In the genomic region with DNA sequence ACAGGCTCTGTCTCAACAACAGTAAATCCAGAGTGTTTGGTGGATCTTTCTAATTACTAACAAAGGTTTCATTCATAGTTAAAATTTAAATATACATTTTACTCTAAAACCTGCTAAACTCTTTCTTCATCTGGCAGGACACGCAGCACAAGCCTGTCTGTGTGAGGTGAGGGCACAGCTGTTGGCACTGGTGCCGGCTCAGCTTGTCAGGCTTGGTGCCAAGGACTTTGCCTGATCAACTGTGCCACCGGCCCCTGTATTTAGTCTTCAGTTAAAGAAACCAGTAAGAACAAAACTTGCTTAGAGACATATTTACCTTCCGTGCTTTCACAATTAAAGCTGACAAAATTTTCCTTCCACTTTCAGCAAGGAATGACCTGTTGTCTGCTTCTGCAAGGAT, we compare ENCODE assay signal across 13 mouse cellular contexts. TPM values are rescaled to one million over a fixed set of nuclear protein-coding genes. Genes with fewer than 3 reads are reported as not detected.
DNase-seq lines count a peak whose midpoint lies in the region; ATAC-seq and TF ChIP-seq lines count a peak whose summit lies in the region.
"Had no signal": no experiment of that assay in that cellular context is flagged by ENCODE, and none has a peak within 500 bp of the region (broad histone marks: within the 10 kb centered on the region; RNA-seq: fewer than 3 reads in every experiment).

No protein-coding gene starts in this region.

- ATAC-seq in heart, embryonic 12.5 days (ENCODE audit: insufficient number of reproducible peaks, low FRiP score) = no peak
- no peak for ATAC-seq in midbrain, postnatal 0 days (ENCODE audit: low FRiP score)
- no peak for ATAC-seq in midbrain, embryonic 14.5 days (ENCODE audit: low FRiP score, low TSS enrichment)

- H3K27me3 ChIP-seq in heart, embryonic 12.5 days (replicated peaks) = no peaks in the 10 kb centered on the region
- no peaks in the 10 kb centered on the region for H3K27me3 ChIP-seq in midbrain, postnatal 0 days (ENCODE audit: insufficient read depth, low read length)
- no peaks in the 10 kb centered on the region for H3K27me3 ChIP-seq in midbrain, embryonic 14.5 days (ENCODE audit: control insufficient read depth, insufficient read depth, low read length)
- H3K27me3 ChIP-seq: heart, embryonic 15.5 days had no signal

- no peak overlapping the region for H3K27ac ChIP-seq in heart, embryonic 12.5 days (ENCODE audit: poor library complexity, severe bottlenecking)
- H3K27ac ChIP-seq in midbrain, postnatal 0 days (ENCODE audit: low read depth, low read length) = no peak overlapping the region
- no peak overlapping the region for H3K27ac ChIP-seq in midbrain, embryonic 14.5 days (replicated peaks; ENCODE audit: low read depth, low read length)
- H3K27ac ChIP-seq: heart, embryonic 15.5 days; liver, embryonic 14.5 days had no signal

- H3K4me2 ChIP-seq in heart, embryonic 12.5 days = no peak overlapping the region
- H3K4me2 ChIP-seq in midbrain, postnatal 0 days (ENCODE audit: low read depth, low read length, poor library complexity, severe bottlenecking) = no peak overlapping the region
- H3K4me2 ChIP-seq in midbrain, embryonic 14.5 days (ENCODE audit: low read length) = no peak overlapping the region
- H3K4me2 ChIP-seq: heart, embryonic 15.5 days had no signal

- no peaks in the 10 kb centered on the region for H3K9me3 ChIP-seq in heart, embryonic 12.5 days (replicated peaks)
- H3K9me3 ChIP-seq in midbrain, postnatal 0 days (ENCODE audit: low read length) = no peaks in the 10 kb centered on the region
- H3K9me3 ChIP-seq in midbrain, embryonic 14.5 days (ENCODE audit: control insufficient read depth, low read length) = no peaks in the 10 kb centered on the region
- H3K9me3 ChIP-seq: G1E; heart, embryonic 15.5 days had no signal

- peak; percentile 93 for DNase-seq in heart, adult 11 months
- DNase-seq in midbrain, postnatal 0 days (ENCODE audit: low spot score) = peak; percentile 45
- DNase-seq in midbrain, embryonic 14.5 days = no peak
- DNase-seq in heart, adult 8-10 months (ENCODE audit: low spot score) = peak; percentile 36
- DNase-seq in kidney, postnatal 36 days = peak; percentile 54 to 72
- DNase-seq in thymus, postnatal 4 days = no peak
- no peak for DNase-seq in lung, postnatal 4 days
- DNase-seq: B cell, adult 2 months had no signal

- no peak for TF ChIP-seq CTCF in midbrain, postnatal 0 days (IDR thresholded peaks at IDR 0.05)

- no peak overlapping the region for H3K4me3 ChIP-seq in heart, embryonic 12.5 days
- no peak overlapping the region for H3K4me3 ChIP-seq in midbrain, postnatal 0 days (ENCODE audit: low read depth, low read length)
- no peak overlapping the region for H3K4me3 ChIP-seq in midbrain, embryonic 14.5 days (replicated peaks; ENCODE audit: low read depth, low read length)
- H3K4me3 ChIP-seq: heart, embryonic 15.5 days had no signal

- no peak overlapping the region for H3K9ac ChIP-seq in heart, embryonic 12.5 days
- no peak overlapping the region for H3K9ac ChIP-seq in midbrain, postnatal 0 days (replicated peaks; ENCODE audit: low read length, poor library complexity, severe bottlenecking)
- no peak overlapping the region for H3K9ac ChIP-seq in midbrain, embryonic 14.5 days (replicated peaks; ENCODE audit: low read length)
- H3K9ac ChIP-seq: heart, embryonic 15.5 days; liver, embryonic 14.5 days had no signal

- 85% methylated on average over 4 of the region's 4 CpGs for WGBS in heart, embryonic 12.5 days
- WGBS in midbrain, postnatal 0 days = 73% methylated on average over 4 of the region's 4 CpGs
- whole genome bisulfite sequencing in midbrain, embryonic 14.5 days = 91% methylated on average over 4 of the region's 4 CpGs

- H3K36me3 ChIP-seq in heart, embryonic 12.5 days = peaks cover 52% of the 10 kb centered on the region
- H3K36me3 ChIP-seq in midbrain, postnatal 0 days (ENCODE audit: insufficient read depth, low read length) = peaks cover 56% of the 10 kb centered on the region
- H3K36me3 ChIP-seq in midbrain, embryonic 14.5 days (ENCODE audit: control insufficient read depth, insufficient read depth, low read length) = peaks cover 72% of the 10 kb centered on the region

- H3K4me1 ChIP-seq in heart, embryonic 12.5 days (replicated peaks) = peaks cover 7% of the 10 kb centered on the region
- H3K4me1 ChIP-seq in midbrain, postnatal 0 days (ENCODE audit: insufficient read depth, low read length) = no peaks in the 10 kb centered on the region
- H3K4me1 ChIP-seq in midbrain, embryonic 14.5 days (ENCODE audit: control insufficient read depth, insufficient read depth, low read length) = no peaks in the 10 kb centered on the region

RNA-seq across cellular contexts. Expression of gene Nexn, which starts 22.6 kb away (rescaled TPM):
- 226 and 246 TPM in 2 replicates for polyA plus RNA-seq in heart, embryonic 12.5 days (2016; fragmentation: Nextera tagmentation; extraction: Ambion mirVana)
- 0.11 and 0.28 TPM in 2 replicates for total RNA-seq in midbrain, postnatal 0 days (2014; rRNA removed)
- 1.5 and 2.3 TPM in 2 replicates for polyA plus RNA-seq in midbrain, postnatal 0 days (2015; fragmentation: Nextera tagmentation; extraction: Ambion mirVana)
- polyA plus RNA-seq in midbrain, embryonic 14.5 days (2014; fragmentation: Nextera tagmentation; extraction: Ambion mirVana) = 1.7 and 2.2 TPM in 2 replicates
- total RNA-seq in heart, adult 8-10 months (2022) = 100 to 1,000 TPM; 264 to 407 (median 333) TPM
- total RNA-seq: megakaryocyte progenitor cell, adult 5-6 weeks had no signal
- polyA plus RNA-seq: G1E had no signal

RNA-seq across cellular contexts. Expression of gene Miga1, which starts 51.5 kb away (rescaled TPM):
- polyA plus RNA-seq in heart, embryonic 12.5 days (2016; fragmentation: Nextera tagmentation; extraction: Ambion mirVana) = 18.0 and 18.8 TPM in 2 replicates
- total RNA-seq in midbrain, postnatal 0 days (2014; rRNA removed) = 26.3 and 28.2 TPM in 2 replicates
- polyA plus RNA-seq in midbrain, postnatal 0 days (2015; fragmentation: Nextera tagmentation; extraction: Ambion mirVana) = 16.9 and 18.7 TPM in 2 replicates
- 19.3 and 23.7 TPM in 2 replicates for polyA plus RNA-seq in midbrain, embryonic 14.5 days (2014; fragmentation: Nextera tagmentation; extraction: Ambion mirVana)
- 10 to 100 TPM; 10.4 to 15.8 (median 10.9) TPM for total RNA-seq in heart, adult 8-10 months (2022)

RNA-seq across cellular contexts. Expression of gene Usp33, which starts 57.5 kb away (rescaled TPM):
- polyA plus RNA-seq in heart, embryonic 12.5 days (2016; fragmentation: Nextera tagmentation; extraction: Ambion mirVana) = 37.7 and 38.1 TPM in 2 replicates
- 83.3 and 91.4 TPM in 2 replicates for total RNA-seq in midbrain, postnatal 0 days (2014; rRNA removed)
- polyA plus RNA-seq in midbrain, postnatal 0 days (2015; fragmentation: Nextera tagmentation; extraction: Ambion mirVana) = 65.3 and 70.7 TPM in 2 replicates
- polyA plus RNA-seq in midbrain, embryonic 14.5 days (2014; fragmentation: Nextera tagmentation; extraction: Ambion mirVana) = 76.0 and 117 TPM in 2 replicates
- 10 to 100 TPM; 24.5 to 25.5 (median 24.6) TPM for total RNA-seq in heart, adult 8-10 months (2022)

Comparison
In these comparisons a context has a peak if more than half of its experiments do, and no peak if none do; other contexts are left out.
1. DNase-seq: peak in heart, adult 11 months (single experiment), midbrain, postnatal 0 days (single experiment), heart, adult 8-10 months (single experiment) and kidney, postnatal 36 days (2 of 2); none in midbrain, embryonic 14.5 days (single experiment), thymus, postnatal 4 days (single experiment) and lung, postnatal 4 days (0 of 2).
2. RNA of gene Nexn, which starts 22.6 kb away (polyA plus RNA-seq): 226 to 246 TPM in heart, embryonic 12.5 days; 1.5 to 2.3 TPM in midbrain, postnatal 0 days and 1.7 to 2.2 TPM in midbrain, embryonic 14.5 days; every median in the first group is over 10 times any median in the second.